Mouse (Mus musculus) brown adipose tissue, adult 24 weeks (tissue): ENCODE data around the gene Dmp1. TPM values are rescaled to one million over a fixed set of nuclear protein-coding genes. Genes with fewer than 3 reads are reported as not detected.

Experiments
- H3K27ac ChIP-seq: fragments of 200-500 bp; replicated peaks from 2 replicates; pipeline ENCODE4 v1.5.1; 2012; ENCODE audit warnings: low read depth, mild to moderate bottlenecking, low read length
- H3K4me1 ChIP-seq: fragments of 200-500 bp; 2 replicates; pipeline ENCODE4 v1.6.1; 2012; ENCODE audit warnings: low read length, mixed read lengths; ENCODE audit not compliant: control insufficient read depth, insufficient read depth, insufficient read length
- H3K4me3 ChIP-seq: fragments of 200-500 bp; 2 replicates; pipeline ENCODE4 v1.5.1; 2012; ENCODE audit warnings: low read depth, mild to moderate bottlenecking, low read length, moderate library complexity; ENCODE audit not compliant: insufficient read depth
- polyA plus RNA-seq: library from polyadenylated mRNA; stranded (reverse); fragments of >200 nt; gene quantifications from 2 replicates; pipeline ENCODE4 v1.2.4, GENCODE M21; 2012; ENCODE audit not compliant: missing spikeins, insufficient read depth, insufficient read length

Dmp1 gene
- polyA plus RNA-seq, 1 experiment = not detected

DNA sequence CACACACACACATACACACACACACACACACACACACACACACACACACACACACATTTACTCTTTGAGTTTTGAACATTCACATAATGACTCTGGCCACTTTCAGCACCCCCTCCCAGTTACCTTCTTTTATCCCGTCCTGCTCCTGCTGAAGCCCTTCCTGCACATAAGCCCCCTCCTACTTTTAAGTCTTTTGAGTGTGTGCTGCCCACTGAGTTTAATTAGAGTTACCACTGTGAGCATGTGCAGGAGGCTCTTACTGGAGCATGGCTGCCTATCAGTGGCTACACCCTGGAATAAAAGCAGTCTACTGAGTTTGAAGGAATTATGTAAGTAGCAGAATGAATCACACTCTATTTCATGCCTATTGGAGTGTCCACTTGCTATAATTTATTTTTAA is 26.1 kb downstream of the Dmp1 start:
- Histone ChIP-seq H3K27ac (no peak overlapping the region), H3K4me1 (no peaks in the 10 kb centered on the region), H3K4me3 (no peak overlapping the region)

GRCm38 (mm10) chr5:104236741-104237140 is 34.3 kb downstream of the Dmp1 start:
- Histone ChIP-seq H3K27ac (no peak overlapping the region), H3K4me1 (peaks cover 4% of the 10 kb centered on the region; the same call in 1 of the 2 replicates), H3K4me3 (no peak overlapping the region)

- Histone ChIP-seq H3K4me3 (no peak overlapping the region), H3K27ac (peak overlapping the region; percentile 59), H3K4me1 (peaks cover 4% of the 10 kb centered on the region; the same call in 1 of the 2 replicates)
Observed at GRCm38 (mm10) chr5:104239674-104240378, 37.4 kb downstream of the Dmp1 start.

DNA sequence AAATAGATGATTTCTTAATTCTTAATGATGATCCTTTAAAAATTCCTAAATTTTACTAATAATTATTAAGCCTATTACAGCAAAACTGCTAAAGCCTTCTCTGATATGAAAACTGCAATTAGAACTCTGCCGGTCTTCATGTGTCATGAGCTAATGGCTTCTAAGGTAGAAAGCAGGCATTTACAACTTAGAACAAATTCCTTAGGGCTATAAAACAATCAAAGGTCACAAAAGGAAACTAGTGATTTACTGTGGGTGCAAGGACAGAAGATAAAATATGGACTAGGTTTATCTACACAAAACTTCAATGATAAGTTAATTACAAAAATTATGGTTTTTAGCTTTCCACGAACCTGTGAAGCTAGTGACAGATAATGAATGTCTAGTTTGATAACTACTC is 41.8 kb downstream of the Dmp1 start:
- no peak overlapping the region for H3K27ac ChIP-seq

DNA sequence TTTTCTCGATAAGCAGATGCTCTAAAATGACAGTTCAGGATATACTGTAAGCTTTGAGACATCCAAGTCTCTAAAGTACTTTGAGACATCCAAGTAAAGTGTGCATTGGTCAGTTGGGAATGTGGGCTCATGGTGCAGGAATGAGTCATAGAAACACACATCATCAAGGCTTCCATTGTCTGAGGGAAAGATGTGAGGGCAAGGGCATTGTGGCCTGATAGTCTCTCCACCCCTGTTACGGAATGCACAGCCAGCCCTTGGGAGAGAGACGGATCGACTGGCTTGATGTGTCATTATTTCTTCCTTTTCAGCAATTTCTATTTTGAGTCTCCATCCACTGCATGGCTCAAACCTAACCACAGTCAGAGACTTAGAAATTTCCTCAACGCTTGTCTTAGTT is 49.4 kb downstream of the Dmp1 start:
- H3K4me3 ChIP-seq = no peak overlapping the region
- no peak overlapping the region for H3K27ac ChIP-seq
- no peaks in the 10 kb centered on the region for H3K4me1 ChIP-seq

More for the DNA sequence above, 41.8 kb downstream of the Dmp1 start:
- Histone ChIP-seq H3K4me3 (no peak overlapping the region), H3K4me1 (0 out of 2 replicates have a peak, but pooled peaks cover under 1% of the 10 kb centered on the region)

- no peak overlapping the region for H3K27ac ChIP-seq
- no peak overlapping the region for H3K4me3 ChIP-seq
- H3K4me1 ChIP-seq = no peaks in the 10 kb centered on the region
Observed at GRCm38 (mm10) chr5:104256585-104256984, 54.2 kb downstream of the Dmp1 start.

- no peaks in the 10 kb centered on the region for H3K4me1 ChIP-seq
- no peak overlapping the region for H3K4me3 ChIP-seq
- H3K27ac ChIP-seq = no peak overlapping the region
Observed at GRCm38 (mm10) chr5:104261908-104262461, 59.6 kb downstream of the Dmp1 start.

DNA sequence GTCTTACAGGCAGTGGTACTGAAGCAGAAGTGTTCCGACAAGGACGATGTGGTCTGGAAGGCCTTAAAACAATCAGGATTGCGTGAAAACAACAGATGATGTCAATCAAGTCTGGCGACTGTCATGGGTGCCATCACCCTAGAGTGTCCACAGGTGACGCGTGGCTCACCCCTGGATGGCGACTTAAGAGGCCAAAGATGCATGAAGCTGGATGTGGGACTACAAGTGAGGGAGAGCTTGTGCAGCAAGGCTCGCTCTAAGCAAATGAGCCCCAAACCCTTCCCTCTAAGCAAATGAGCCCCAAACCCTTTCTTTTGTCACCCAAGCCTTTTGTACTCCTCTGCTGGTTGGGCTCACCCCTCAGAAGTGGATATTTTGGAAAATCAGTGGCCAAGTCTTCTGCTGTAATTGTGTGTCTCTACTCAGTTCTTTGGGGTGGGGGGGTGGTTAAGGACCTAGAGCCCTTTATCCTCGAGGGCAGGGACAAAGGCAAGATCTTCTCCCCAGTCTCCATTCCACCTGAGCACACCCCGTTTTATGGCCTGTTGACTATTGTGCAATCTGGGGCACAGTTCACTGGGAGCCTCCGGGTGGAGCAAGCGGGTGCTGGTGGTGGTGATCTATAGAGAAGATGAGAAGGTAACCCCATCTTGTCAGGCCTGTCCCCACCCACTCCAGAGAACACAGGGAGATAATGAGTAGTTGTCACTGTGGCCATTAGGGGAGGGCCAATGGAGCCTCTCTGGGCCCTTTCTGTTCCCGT is 60.8 kb downstream of the Dmp1 start:
- no peak overlapping the region for H3K4me3 ChIP-seq
- no peaks in the 10 kb centered on the region for H3K4me1 ChIP-seq
- H3K27ac ChIP-seq = no peak overlapping the region

Other genes starting within 250 kb of the Dmp1 start
- 0.91 TPM in 1 of 2 replicates, not detected in the other for gene Hsd17b13, start 225.2 kb upstream of the Dmp1 start, polyA plus RNA-seq
- 34.8 and 39.7 TPM in 2 replicates for gene Hsd17b11, start 180.7 kb upstream of the Dmp1 start, polyA plus RNA-seq
- gene Nudt9, start 156.3 kb upstream of the Dmp1 start, polyA plus RNA-seq = 57.0 and 62.7 TPM in 2 replicates
- gene Gm17660, start 125.0 kb upstream of the Dmp1 start, polyA plus RNA-seq = not detected in 2 replicates
- 101 and 132 TPM in 2 replicates for gene Sparcl1, start 88.9 kb upstream of the Dmp1 start, polyA plus RNA-seq
- gene Dspp, start 31.9 kb upstream of the Dmp1 start, polyA plus RNA-seq = not detected in 2 replicates
- not detected in 2 replicates for gene Ibsp, start 96.6 kb downstream of the Dmp1 start, polyA plus RNA-seq
- not detected in 2 replicates for gene Mepe, start 122.7 kb downstream of the Dmp1 start, polyA plus RNA-seq
- 0.75 TPM in 1 of 2 replicates, not detected in the other for gene Spp1, start 232.5 kb downstream of the Dmp1 start, polyA plus RNA-seq